Mouse (Mus musculus) heart, embryonic 12.5 days (tissue): Measurements from ENCODE around the gene Uqcrc2. TPM values are rescaled to one million over a fixed set of nuclear protein-coding genes. Genes with fewer than 3 reads are reported as not detected.

Experiments used
- ATAC-seq: fragments of 200-750 bp; cut with Nextera tagmentation; 2 replicates; pipeline ENCODE4 v1.8.0; 2017; ENCODE audit warnings: moderate TSS enrichment, moderate library complexity; ENCODE audit not compliant: insufficient number of reproducible peaks, low FRiP score
- H3K27ac ChIP-seq: fragments of 300-500 bp; sonication (generic); 2 replicates; pipeline ENCODE4 v1.5.1; 2016; ENCODE audit warnings: mild to moderate bottlenecking, moderate library complexity; ENCODE audit not compliant: poor library complexity, severe bottlenecking
- H3K27me3 ChIP-seq: fragments of 300-500 bp; sonication (generic); replicated peaks from 2 replicates; pipeline ENCODE4 v1.6.1; 2016; ENCODE audit warnings: mild to moderate bottlenecking, moderate library complexity
- H3K36me3 ChIP-seq: fragments of 300-500 bp; sonication (generic); 2 replicates; pipeline ENCODE4 v1.6.1; 2016; ENCODE audit warnings: mild to moderate bottlenecking, moderate library complexity
- H3K4me1 ChIP-seq: fragments of 300-500 bp; sonication (generic); replicated peaks from 2 replicates; pipeline ENCODE4 v1.6.1; 2016; ENCODE audit warnings: mild to moderate bottlenecking
- H3K4me2 ChIP-seq: fragments of 300-500 bp; sonication (generic); 2 replicates; pipeline ENCODE4 v1.6.1; 2016; ENCODE audit warnings: mild to moderate bottlenecking, moderate library complexity
- H3K4me3 ChIP-seq: fragments of 300-500 bp; sonication (generic); 2 replicates; pipeline ENCODE4 v1.5.1; 2016; ENCODE audit warnings: mild to moderate bottlenecking
- H3K9ac ChIP-seq: fragments of 300-500 bp; sonication (generic); 2 replicates; pipeline ENCODE4 v1.6.1; 2016; ENCODE audit warnings: mild to moderate bottlenecking, moderate library complexity
- H3K9me3 ChIP-seq: fragments of 300-500 bp; sonication (generic); replicated peaks from 2 replicates; pipeline ENCODE4 v1.6.1; 2016; ENCODE audit warnings: mild to moderate bottlenecking, moderate library complexity
- WGBS: fragments of 180-500 bp; shearing (Covaris S2); methylation state at CpG from one replicate; pipeline ENCODE4 v1.1.7; 2016; 5-methylcytosine and 5-hydroxymethylcytosine counted together
- polyA plus RNA-seq: library from polyadenylated mRNA; unstranded; fragments of >200 nt; fragmentation: Nextera tagmentation; extraction: Ambion mirVana; gene quantifications from 2 replicates; pipeline ENCODE4 v1.2.1, GENCODE M21; 2016

Uqcrc2 gene
- polyA plus RNA-seq: 409 and 430 TPM in 2 replicates

GRCm38 (mm10) chr7:120634711-120635361, at the start of gene Uqcrc2:
Gene Uqcrc2 (plus strand): TSS chr7:120635176.
- Histone ChIP-seq H3K36me3 (peaks cover 20% of the 10 kb centered on the region), H3K9ac (peak within 1 kb of the TSS; percentile 92), H3K4me3 (peak within 1 kb of the TSS; percentile 76), H3K27me3 (no peaks in the 10 kb centered on the region), H3K9me3 (no peaks in the 10 kb centered on the region), H3K4me2 (peak within 1 kb of the TSS; percentile 95), H3K4me1 (peaks cover 13% of the 10 kb centered on the region; the same call in 1 of the 2 replicates), H3K27ac (peak within 1 kb of the TSS; percentile 98)
- ATAC-seq: peak; percentile 99
- under 1% methylated on average over 45 of the region's 45 CpGs for WGBS

DNA sequence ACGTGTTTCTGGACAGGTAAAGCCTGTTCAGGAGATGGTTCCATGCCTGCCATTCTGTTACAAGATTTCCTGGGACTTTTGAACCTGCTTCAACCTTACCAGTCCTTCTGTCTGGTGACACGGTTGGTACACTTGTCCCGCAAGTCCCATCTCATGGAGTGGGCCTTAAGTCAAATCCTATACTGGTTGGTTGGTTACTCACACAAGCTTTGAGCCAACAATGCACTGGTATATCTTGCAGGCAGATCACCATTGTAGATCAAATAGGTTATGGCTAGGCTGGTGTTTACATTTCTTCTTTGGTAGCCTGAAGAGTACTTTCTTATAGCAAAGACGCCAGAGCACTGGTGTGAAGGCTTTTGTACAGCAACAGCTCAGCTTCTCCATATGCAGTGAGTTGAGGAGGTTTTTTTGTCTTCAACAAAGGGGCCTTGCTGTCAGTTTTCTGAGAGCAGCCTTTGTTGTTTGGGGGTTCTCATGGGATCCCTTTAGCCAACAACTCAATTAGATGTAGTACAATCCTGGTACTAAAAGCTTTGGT, 37.7 kb upstream of the Uqcrc2 start:
- H3K9me3 ChIP-seq: no peaks in the 10 kb centered on the region
- no peaks in the 10 kb centered on the region for H3K36me3 ChIP-seq
- H3K4me2 ChIP-seq: peak overlapping the region; percentile 72
- H3K27me3 ChIP-seq: peaks cover 16% of the 10 kb centered on the region
- no peak for ATAC-seq
- H3K4me3 ChIP-seq: peak overlapping the region; percentile 48
- peak overlapping the region; percentile 11; the same call in 1 of the 2 replicates for H3K9ac ChIP-seq
- H3K4me1 ChIP-seq: no peaks in the 10 kb centered on the region
- no peak overlapping the region for H3K27ac ChIP-seq
- WGBS: 82% methylated on average over 4 of the region's 4 CpGs

GRCm38 (mm10) chr7:120597744-120598243, 37.2 kb upstream of the Uqcrc2 start:
- no peaks in the 10 kb centered on the region for H3K9me3 ChIP-seq
- H3K9ac ChIP-seq: peak overlapping the region; percentile 11; the same call in 1 of the 2 replicates
- no peaks in the 10 kb centered on the region for H3K4me1 ChIP-seq
- no peaks in the 10 kb centered on the region for H3K36me3 ChIP-seq
- peaks cover 16% of the 10 kb centered on the region for H3K27me3 ChIP-seq
- H3K27ac ChIP-seq: no peak overlapping the region
- H3K4me2 ChIP-seq: peak overlapping the region; percentile 72
- ATAC-seq: no peak
- WGBS: 10% methylated on average over 41 of the region's 41 CpGs
- H3K4me3 ChIP-seq: peak overlapping the region; percentile 48

- H3K9me3 ChIP-seq: no peaks in the 10 kb centered on the region
- 73% methylated on average over 7 of the region's 7 CpGs for WGBS
- no peaks in the 10 kb centered on the region for H3K4me1 ChIP-seq
- H3K27me3 ChIP-seq: peaks cover 16% of the 10 kb centered on the region
- no peak overlapping the region for H3K27ac ChIP-seq
- H3K4me3 ChIP-seq: peak overlapping the region; percentile 48; the same call in 1 of the 2 replicates
- H3K4me2 ChIP-seq: peak overlapping the region; percentile 72
- H3K36me3 ChIP-seq: no peaks in the 10 kb centered on the region
- H3K9ac ChIP-seq: no peak overlapping the region
- ATAC-seq: no peak
These were observed 36.6 kb upstream of the Uqcrc2 start for GRCm38 (mm10) chr7:120598355-120598754.

- peaks cover 6% of the 10 kb centered on the region; the same call in 1 of the 2 replicates for H3K9me3 ChIP-seq
- H3K4me3 ChIP-seq: no peak overlapping the region
- H3K4me1 ChIP-seq: no peaks in the 10 kb centered on the region
- H3K27ac ChIP-seq: no peak overlapping the region
- H3K4me2 ChIP-seq: no peak overlapping the region
- no peaks in the 10 kb centered on the region for H3K36me3 ChIP-seq
- ATAC-seq: no peak
- 73% methylated on average over 8 of the region's 8 CpGs for WGBS
- H3K9ac ChIP-seq: no peak overlapping the region
- H3K27me3 ChIP-seq: no peaks in the 10 kb centered on the region
These were observed 14.8 kb upstream of the Uqcrc2 start for GRCm38 (mm10) chr7:120620075-120620771.

DNA sequence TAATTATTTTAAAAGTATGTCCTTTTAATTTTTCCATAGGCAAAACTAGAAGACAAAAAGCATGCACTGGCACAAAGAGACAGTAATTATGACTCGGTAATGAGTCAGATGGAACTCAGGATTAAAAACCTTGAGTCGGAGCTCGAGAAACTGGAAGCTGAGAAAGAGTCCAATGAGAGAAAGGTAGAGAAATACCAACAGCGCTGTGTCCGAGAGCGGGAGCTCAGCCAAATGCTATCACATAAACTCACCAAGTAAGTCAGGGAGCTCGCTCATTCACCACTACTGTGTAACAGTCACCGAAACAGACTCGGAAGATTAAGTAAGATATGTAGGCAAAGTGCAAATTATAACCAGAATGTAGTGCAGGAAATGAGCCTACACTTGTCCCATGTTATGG, 14.1 kb upstream of the Uqcrc2 start:
- no peak for ATAC-seq
- Histone ChIP-seq H3K27ac (no peak overlapping the region), H3K4me3 (no peak overlapping the region), H3K36me3 (no peaks in the 10 kb centered on the region), H3K4me2 (no peak overlapping the region), H3K9ac (no peak overlapping the region), H3K4me1 (no peaks in the 10 kb centered on the region), H3K9me3 (peaks cover 6% of the 10 kb centered on the region; the same call in 1 of the 2 replicates), H3K27me3 (no peaks in the 10 kb centered on the region)
- 77% methylated on average over 9 of the region's 9 CpGs for WGBS

- Histone ChIP-seq H3K4me1 (peaks cover 13% of the 10 kb centered on the region; the same call in 1 of the 2 replicates), H3K9ac (no peak overlapping the region), H3K4me3 (no peak overlapping the region), H3K4me2 (no peak overlapping the region), H3K27me3 (no peaks in the 10 kb centered on the region), H3K9me3 (no peaks in the 10 kb centered on the region), H3K36me3 (peaks cover under 1% of the 10 kb centered on the region; the same call in 1 of the 2 replicates), H3K27ac (no peak overlapping the region)
- 73% methylated on average over 1 of the region's 1 CpGs for WGBS
- no peak for ATAC-seq
These were observed 2.5 kb upstream of the Uqcrc2 start for GRCm38 (mm10) chr7:120632518-120632917.

DNA sequence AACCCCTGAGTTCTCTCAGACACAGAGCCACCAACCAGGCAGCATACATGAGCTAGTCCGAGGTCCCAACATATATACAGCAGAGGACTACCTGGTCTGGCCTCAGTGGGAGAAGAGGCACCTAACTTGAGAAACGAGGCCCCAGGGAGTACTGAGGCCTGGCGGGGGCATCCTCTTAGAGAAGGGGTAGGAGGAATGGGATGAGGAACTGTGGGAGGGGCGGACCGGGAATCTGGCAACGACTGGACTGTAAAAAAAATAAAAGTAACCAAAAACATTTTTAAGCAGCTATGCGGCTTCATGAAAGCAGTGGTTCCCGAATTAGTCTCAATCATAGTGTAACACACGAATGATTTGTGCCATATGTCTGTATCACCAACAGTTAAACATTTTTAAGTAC, 675 bp upstream of the Uqcrc2 start:
- Histone ChIP-seq H3K9me3 (no peaks in the 10 kb centered on the region), H3K4me1 (peaks cover 13% of the 10 kb centered on the region; the same call in 1 of the 2 replicates), H3K36me3 (peaks cover 15% of the 10 kb centered on the region), H3K4me3 (peak overlapping the region; percentile 76), H3K9ac (peak overlapping the region; percentile 92), H3K4me2 (peak overlapping the region; percentile 95), H3K27ac (peak overlapping the region; percentile 98), H3K27me3 (no peaks in the 10 kb centered on the region)
- WGBS: 6% methylated on average over 9 of the region's 9 CpGs
- no peak for ATAC-seq

DNA sequence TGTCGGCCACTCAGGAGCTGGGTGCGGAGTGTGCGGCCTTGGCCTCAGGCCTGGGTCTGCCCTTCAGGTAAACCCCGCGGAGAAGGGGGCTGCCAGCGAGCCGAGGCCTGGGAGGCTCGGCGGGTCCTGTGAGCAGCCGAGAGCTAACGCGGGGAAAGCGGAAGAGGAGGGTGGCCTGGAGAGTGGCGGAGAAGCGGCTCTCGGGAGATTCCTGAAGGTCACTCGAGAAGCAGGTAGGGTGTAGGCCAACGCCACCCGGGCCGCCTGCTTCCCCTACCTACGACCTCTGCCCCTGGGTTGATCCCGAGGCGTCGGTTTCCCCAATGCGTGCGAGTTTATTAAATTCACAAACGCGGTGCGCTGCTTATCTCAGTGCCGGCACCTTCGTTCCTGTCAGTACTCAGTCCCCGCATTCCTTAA, 396 bp downstream of the Uqcrc2 start:
- H3K9ac ChIP-seq: peak overlapping the region; percentile 92
- H3K27ac ChIP-seq: peak overlapping the region; percentile 98
- no peaks in the 10 kb centered on the region for H3K9me3 ChIP-seq
- peak overlapping the region; percentile 95 for H3K4me2 ChIP-seq
- H3K36me3 ChIP-seq: peaks cover 24% of the 10 kb centered on the region
- ATAC-seq: peak; percentile 78
- H3K4me1 ChIP-seq: peaks cover 13% of the 10 kb centered on the region; the same call in 1 of the 2 replicates
- WGBS: 0% methylated on average over 32 of the region's 32 CpGs
- no peaks in the 10 kb centered on the region for H3K27me3 ChIP-seq
- H3K4me3 ChIP-seq: peak overlapping the region; percentile 76

DNA sequence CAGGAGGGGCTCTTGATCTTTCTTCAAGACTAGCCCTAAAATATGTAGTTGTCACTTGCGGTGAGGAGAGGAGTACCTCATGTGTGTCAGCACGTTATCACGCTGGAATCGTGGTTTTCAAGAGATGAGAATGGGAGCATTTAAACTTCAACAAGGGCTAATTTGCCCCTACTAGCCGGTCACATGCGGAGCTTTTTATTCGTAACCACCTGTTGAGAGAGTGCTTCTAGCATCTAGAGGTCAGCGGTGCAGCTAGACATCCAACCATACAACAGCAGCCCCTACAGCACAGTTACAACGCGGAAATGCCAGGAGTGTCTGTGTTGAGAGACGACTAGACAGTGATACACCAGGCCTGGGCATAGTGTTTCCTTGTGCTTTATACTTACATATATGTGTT, 845 bp downstream of the Uqcrc2 start:
- Histone ChIP-seq H3K27ac (peak overlapping the region; percentile 98), H3K4me2 (peak overlapping the region; percentile 95), H3K4me1 (peaks cover 13% of the 10 kb centered on the region; the same call in 1 of the 2 replicates), H3K36me3 (peaks cover 28% of the 10 kb centered on the region), H3K4me3 (peak overlapping the region; percentile 76), H3K27me3 (no peaks in the 10 kb centered on the region), H3K9me3 (no peaks in the 10 kb centered on the region), H3K9ac (peak overlapping the region; percentile 92)
- 1% methylated on average over 11 of the region's 11 CpGs for WGBS
- ATAC-seq: peak; percentile 18; the same call in 1 of the 2 replicates

GRCm38 (mm10) chr7:120643217-120643616, 8.2 kb downstream of the Uqcrc2 start:
- Histone ChIP-seq H3K27me3 (no peaks in the 10 kb centered on the region), H3K27ac (no peak overlapping the region)
- WGBS: 71% methylated on average over 4 of the region's 4 CpGs

More at GRCm38 (mm10) chr7:120643217-120643616, 8.2 kb downstream of the Uqcrc2 start:
- Histone ChIP-seq H3K4me3 (no peak overlapping the region), H3K4me1 (no peaks in the 10 kb centered on the region), H3K36me3 (peaks cover 79% of the 10 kb centered on the region), H3K4me2 (no peak overlapping the region), H3K9ac (no peak overlapping the region), H3K9me3 (no peaks in the 10 kb centered on the region)
- no peak for ATAC-seq
